Mouse (Mus musculus) lung, postnatal 0 days (tissue): Measurements from ENCODE around the gene Ccser2.

ENCODE experiments used
- CTCF ChIP-seq: IDR thresholded peaks from 2 replicates; pipeline ENCODE4 v1.5.1; 2016; ENCODE audit warnings: antibody characterized with exemption, mild to moderate bottlenecking
- EP300 ChIP-seq: IDR thresholded peaks from 2 replicates; pipeline ENCODE4 v1.6.1; 2016; ENCODE audit warnings: antibody characterized with exemption, mild to moderate bottlenecking, control low read depth

- TF ChIP-seq CTCF, result no peak
- TF ChIP-seq EP300, result no peak
These were observed 56.8 kb downstream of the Ccser2 start for GRCm38 (mm10) chr14:36911738-36912137.
